Mouse (Mus musculus) heart, postnatal 10 days (tissue): ENCODE measurements around the gene Pafah2. TPM values are rescaled to one million over a fixed set of nuclear protein-coding genes. Genes with fewer than 3 reads are reported as not detected.

Experiments used
- DNase-seq, 2 experiments: peaks; one replicate each; pipeline ENCODE4 v3.0.0; 2021
- intact Hi-C: fragments of 180-260 bp; cut with DNase I; formaldehyde crosslinking; loops from one replicate; pipeline ENCODE4 v1.15.1; 2025
- total RNA-seq, 2 experiments: library from RNA; stranded (reverse); gene quantifications; 2 replicates each; pipeline ENCODE4 v1.2.3; 2021

Pafah2 gene
- total RNA-seq, 2 experiments from 2014 or later: 9.6 to 10.2 TPM

DNA sequence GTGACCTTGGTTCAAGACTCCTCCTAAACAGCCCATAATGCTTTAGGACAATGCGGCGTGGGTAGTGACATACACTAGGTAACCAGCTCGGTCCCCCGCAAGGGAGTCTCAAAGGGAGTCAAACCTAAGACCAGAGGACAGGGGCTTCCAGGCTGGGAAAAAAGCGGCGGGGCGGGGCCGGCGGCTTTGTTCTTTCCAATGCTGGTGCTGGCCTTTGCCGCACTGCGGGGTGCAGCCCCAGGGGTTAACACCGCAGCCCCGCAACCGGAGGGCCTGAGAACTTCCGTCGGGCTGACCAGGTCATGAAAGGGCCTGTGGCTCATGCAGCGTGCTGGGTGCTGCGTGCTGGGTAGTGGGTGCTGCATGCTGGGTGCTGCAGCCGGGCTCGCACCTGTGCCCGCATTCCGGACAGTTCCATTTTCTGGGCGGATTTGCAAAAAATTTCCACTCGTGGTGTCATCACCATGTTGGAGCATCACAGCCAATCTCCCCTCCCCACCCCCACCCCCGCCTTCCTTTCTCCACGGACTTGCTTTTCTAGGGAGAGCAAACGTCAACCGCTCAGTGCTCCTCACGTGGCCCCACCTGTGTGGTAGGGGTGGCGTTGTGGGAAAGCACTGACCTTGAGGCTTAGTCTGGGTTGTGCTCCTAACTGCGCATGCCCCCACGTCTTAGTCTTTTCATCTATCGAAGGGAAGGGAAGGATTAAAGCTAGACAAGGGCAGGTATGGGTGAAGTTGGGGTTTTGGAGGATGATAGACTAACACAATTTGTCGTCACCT lies 57.7 kb downstream of the Pafah2 start:
- DNase-seq: no peak
- intact Hi-C loops: no loop called here

GRCm38 (mm10) chr4:134455310-134455709 lies 59.2 kb downstream of the Pafah2 start:
- intact Hi-C loops: no loop called here
- no peak for DNase-seq

DNA sequence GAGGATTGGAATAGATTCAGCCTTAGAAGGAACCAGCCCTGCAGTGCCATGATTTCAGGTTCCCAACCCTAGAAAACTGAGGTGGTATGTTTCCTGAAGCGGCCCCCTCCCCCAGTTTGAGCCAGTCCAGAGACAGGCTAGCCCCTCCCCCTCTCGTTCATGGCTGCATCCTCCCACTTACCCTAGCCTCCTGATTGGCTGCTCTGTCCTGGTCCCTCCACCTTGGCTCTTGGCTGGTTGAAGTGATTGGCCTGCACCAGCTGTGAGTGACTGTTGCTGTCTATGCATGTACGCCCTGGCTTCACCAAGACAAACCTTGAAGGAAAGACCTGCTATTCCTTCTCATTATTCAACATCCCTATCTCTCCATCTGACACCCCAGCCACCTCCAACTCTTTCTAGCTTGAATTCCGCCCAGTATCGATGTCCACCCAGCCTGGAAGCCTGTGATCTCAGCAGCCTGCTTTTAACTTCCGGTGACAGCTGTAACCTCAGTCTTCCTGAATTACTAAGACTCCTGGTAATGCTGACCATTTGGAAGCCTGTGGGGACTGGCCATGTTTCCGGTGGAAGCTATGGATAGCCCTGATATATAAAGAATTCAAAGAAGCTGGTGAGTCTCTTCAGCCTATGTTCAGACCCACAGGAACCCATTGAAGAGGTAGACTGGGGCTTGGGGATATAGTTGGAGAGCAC lies 61.2 kb downstream of the Pafah2 start:
- DNase-seq: no peak
- intact Hi-C loops: no loop called here

DNA sequence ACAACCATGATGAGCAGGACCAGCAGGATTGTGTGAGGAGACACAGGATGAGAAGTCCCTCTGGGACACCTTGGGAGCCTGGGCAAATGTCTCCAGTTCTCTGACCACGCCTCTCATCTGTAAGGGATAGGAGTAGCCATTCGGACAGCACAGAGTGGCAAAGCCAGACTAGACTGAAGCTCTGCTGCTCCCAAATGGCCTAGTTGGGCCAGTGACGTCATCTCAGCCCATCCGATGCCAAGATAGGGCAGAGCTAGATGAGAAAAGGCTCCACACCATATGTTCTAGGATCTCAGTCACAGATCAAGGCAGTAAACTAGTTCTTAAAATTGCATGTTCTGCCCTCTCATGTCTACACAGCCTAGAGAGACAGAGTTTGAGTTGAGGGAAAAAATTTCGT lies 62.7 kb downstream of the Pafah2 start:
- intact Hi-C loops: no loop called here

DNA sequence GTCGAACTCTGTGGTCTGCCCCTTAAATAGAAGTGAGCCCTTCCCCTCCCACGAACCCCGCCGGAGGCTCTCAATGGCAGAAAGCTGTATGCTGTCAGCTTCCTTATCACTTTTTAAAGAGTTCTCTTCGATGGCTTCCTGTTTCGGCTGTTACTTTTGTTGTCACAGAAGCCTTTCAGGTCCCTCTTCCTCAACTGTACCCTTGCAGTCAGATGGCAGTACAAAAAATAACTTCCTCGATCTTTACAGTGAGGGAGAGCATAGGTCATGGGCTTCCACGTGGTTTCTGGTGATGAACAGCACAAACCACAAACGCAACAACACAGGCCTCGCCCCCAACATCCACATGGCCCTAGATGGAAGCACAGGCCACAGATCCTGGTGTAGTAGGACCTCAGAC lies 64.2 kb downstream of the Pafah2 start:
- DNase-seq: no peak
- intact Hi-C loops: loop anchor here (10.0 kb wide), 1 partner anchor 195 kb away; no protein-coding TSS in a partner anchor

More for the DNA sequence above, 62.7 kb downstream of the Pafah2 start:
- no peak for DNase-seq

DNA sequence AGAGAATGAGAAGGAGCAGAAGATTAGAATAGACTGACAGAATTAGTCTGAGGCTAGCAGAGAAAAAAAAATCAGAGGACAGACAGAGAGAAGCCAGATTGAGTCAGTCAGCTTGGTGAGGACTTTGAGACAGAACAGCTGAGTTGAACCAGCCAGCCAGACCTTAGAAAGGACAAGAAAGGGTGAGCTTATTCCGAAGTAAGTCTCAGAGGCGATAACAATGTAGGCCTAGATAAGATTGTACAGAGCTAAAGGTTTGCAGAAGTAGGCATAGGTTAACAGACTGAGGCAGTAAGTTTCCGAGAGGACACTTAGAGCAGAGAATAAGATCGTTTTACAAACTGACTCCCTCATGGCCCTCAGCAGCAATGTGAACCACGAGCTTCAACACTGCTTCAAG lies 65.1 kb downstream of the Pafah2 start:
- no peak for DNase-seq
- intact Hi-C loops: loop anchor here (10.0 kb wide), 1 partner anchor 196 kb away; no protein-coding TSS in a partner anchor

DNA sequence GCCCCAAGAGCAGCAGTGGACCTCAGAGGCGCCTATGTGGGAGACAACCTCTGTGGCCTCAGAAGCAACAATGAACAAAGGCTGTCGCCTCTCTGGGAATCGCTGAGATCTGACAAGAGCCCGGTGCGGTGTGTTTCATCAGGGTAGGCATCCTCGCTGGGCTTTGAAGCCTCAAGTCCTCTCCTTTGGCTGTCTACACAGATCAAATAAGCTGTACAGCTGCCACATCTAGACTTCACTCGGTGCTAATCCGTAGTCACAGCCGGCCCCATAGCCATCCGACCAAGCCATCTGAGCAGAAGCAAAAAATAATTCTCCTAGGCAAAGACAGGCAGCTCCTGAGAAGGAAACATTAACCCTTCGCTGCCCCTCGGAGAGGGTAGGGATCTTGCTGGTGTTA lies 69.7 kb downstream of the Pafah2 start:
- DNase-seq: no peak
- intact Hi-C loops: loop anchor here (10.0 kb wide), 1 partner anchor 201 kb away; no protein-coding TSS in a partner anchor

GRCm38 (mm10) chr4:134466381-134467262 lies 70.5 kb downstream of the Pafah2 start:
- no peak for DNase-seq
- intact Hi-C loops: loop anchor here (10.0 kb wide), 1 partner anchor 202 kb away; no protein-coding TSS in a partner anchor

GRCm38 (mm10) chr4:134467435-134468214 lies 71.5 kb downstream of the Pafah2 start:
- intact Hi-C loops: loop anchor here (2.0 to 10.0 kb wide), 2 partner anchors 71 to 203 kb away; partner anchors contain the start of gene Pafah2
- DNase-seq: peak; percentile 40 to 43

DNA sequence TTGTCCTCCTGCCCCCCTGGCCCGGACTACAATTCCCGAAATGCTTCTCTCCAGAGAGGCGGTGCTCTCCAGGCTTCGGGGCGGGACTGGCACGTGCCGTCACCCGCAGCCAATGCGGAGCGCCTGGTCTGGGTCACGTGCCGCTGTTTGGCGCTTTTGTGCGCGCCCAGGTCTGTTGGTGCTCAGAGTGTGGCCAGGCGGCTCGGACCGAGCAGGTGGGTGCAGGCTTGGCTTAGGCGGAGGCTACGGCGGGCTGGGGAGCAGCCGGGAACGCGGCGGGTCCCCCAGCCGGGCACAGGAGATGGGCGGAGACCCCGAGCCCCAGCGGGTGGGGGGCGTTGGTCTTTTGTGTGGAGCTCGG lies 72.1 kb downstream of the Pafah2 start, which contains the start of gene Stmn1:
Gene Stmn1, plus strand, starts transcription at position 106 of the 361 bp plus-strand sequence.
- peak; percentile 95 to 96 for DNase-seq
- intact Hi-C loops: loop anchor here (2.0 to 10.0 kb wide), 2 partner anchors 71 to 203 kb away; partner anchors contain the start of gene Pafah2

DNA sequence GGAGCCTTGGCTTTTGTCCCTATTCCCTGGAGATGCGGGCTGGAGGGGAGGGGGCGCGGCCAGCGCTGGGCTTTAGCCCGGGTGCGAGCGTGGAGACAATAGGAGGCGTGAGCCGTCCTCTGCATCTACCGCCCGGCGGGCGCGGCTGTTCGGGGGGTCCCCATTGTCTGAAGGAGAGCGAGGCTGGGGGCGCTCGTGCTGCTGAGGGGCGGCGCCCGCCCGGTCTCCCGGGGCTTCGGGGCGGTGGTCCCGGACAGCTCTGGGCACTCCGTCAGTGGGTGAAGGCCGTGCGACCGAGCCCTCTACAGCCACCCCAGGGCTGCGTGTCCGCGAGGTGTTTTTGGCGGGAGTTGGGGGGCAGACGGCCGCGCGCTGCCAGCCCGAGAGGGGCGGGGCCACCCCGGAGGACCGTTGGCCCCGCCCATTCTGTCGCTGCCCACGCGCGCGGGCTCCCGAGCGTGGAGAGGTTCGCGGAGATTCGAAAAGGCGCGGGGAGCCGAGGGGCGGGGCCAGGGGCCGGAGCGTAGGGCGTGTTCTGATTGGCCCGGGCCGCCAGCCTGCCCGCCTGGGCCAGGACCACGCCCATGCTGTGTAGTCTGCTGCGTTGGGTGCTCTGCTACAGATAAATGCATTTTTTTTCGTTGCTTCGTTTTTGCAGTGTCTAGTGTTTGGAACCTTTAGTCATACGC lies 72.6 kb downstream of the Pafah2 start:
- intact Hi-C loops: loop anchor here (2.0 to 10.0 kb wide), 2 partner anchors 72 to 204 kb away; partner anchors contain the start of gene Pafah2
- peak; percentile 95 to 96 for DNase-seq

- no peak for DNase-seq
- intact Hi-C loops: loop anchor here (2.0 to 10.0 kb wide), 2 partner anchors 73 to 205 kb away; partner anchors contain the start of gene Pafah2
These were observed 73.2 kb downstream of the Pafah2 start for GRCm38 (mm10) chr4:134469341-134469796.

DNA sequence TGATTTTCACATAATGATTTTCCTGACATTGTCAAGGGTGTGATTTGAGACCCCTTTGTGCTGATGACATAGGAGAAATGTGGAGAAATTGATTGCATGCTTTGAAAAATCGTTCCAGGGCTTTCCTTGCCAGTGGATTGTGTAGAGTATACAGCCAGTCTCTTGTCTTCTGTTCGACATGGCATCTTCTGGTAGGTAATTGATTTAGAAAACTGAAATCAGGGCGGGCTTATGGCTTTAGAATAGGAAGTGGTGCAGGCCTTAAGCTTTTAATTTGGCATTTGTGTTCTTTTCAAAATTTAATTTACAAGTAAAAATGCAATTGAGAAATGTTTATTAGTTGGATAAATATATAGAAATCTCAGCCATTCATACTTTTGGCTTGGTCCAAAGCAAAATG lies 73.9 kb downstream of the Pafah2 start:
- no peak for DNase-seq
- intact Hi-C loops: loop anchor here (2.0 to 10.0 kb wide), 2 partner anchors 73 to 205 kb away; partner anchors contain the start of gene Pafah2

- no peak for DNase-seq
- intact Hi-C loops: no loop called here
These were observed 75.3 kb downstream of the Pafah2 start for GRCm38 (mm10) chr4:134471469-134471868.

- no peak for DNase-seq
- intact Hi-C loops: no loop called here
These were observed 77.6 kb downstream of the Pafah2 start for GRCm38 (mm10) chr4:134473764-134474163.

- no peak for DNase-seq
- intact Hi-C loops: no loop called here
These were observed 78.1 kb downstream of the Pafah2 start for GRCm38 (mm10) chr4:134474240-134474639.

DNA sequence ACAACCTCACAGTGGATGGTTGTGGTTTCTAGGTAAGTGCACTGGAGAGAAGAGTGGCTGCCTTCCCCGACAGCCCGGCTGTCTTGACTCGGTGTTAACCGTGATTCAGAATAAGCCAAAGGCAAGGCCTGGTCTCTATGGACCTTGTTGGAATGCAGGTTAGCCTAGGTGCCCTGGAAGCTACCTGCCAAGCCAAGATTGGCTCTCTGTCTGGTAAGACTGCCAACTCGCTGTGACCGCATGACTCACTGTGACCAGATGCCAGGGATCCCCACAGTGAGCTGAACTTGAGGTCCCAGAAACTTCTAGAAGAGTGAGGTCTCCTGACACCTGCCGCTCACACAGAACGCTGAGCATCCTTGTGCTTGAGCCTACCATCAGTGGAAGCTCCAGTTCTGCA lies 80.8 kb downstream of the Pafah2 start:
- intact Hi-C loops: no loop called here
- peak in 1 of 2 experiments; percentile 8 for DNase-seq
